Mouse (Mus musculus) heart, postnatal 0 days (tissue): ENCODE data around the gene Kctd11. TPM values are rescaled to one million over a fixed set of nuclear protein-coding genes. Genes with fewer than 3 reads are reported as not detected.
A peak's percentile ranks its signal among the peaks of the same experiment; 100 is the strongest.
"Not testable (repeated sequence)": the region's sequence is repeated elsewhere in the genome, so short reads cannot be mapped to it uniquely, and the experiment has no call there.

Experiments used
- ATAC-seq: fragments of 200-750 bp; cut with Nextera tagmentation; 2 replicates; pipeline ENCODE4 v1.8.0; 2017; ENCODE audit warnings: low read depth, moderate number of reproducible peaks, moderate library complexity; ENCODE audit not compliant: insufficient read depth
- DNase-seq: peaks from one replicate; pipeline ENCODE4 v3.0.0-alpha.2; 2016; ENCODE audit warnings: low spot score
- H3K27ac ChIP-seq: fragments of 300-500 bp; sonication (generic); 2 replicates; pipeline ENCODE4 v1.5.1; 2014; ENCODE audit warnings: low read depth, mild to moderate bottlenecking
- H3K27me3 ChIP-seq: fragments of 300-500 bp; sonication (generic); 2 replicates; pipeline ENCODE4 v1.6.1; 2014; ENCODE audit warnings: low read length, mixed read lengths; ENCODE audit not compliant: control insufficient read depth, insufficient read depth
- H3K36me3 ChIP-seq: fragments of 300-500 bp; sonication (generic); replicated peaks from 2 replicates; pipeline ENCODE4 v1.6.1; 2014; ENCODE audit warnings: low read length, mixed read lengths; ENCODE audit not compliant: control insufficient read depth, insufficient read depth
- H3K4me1 ChIP-seq: fragments of 300-500 bp; sonication (generic); 2 replicates; pipeline ENCODE4 v1.6.1; 2014; ENCODE audit warnings: antibody characterized with exemption; ENCODE audit not compliant: control insufficient read depth, insufficient read depth
- H3K4me2 ChIP-seq: fragments of 300-500 bp; sonication (generic); 2 replicates; pipeline ENCODE4 v1.6.1; 2014; ENCODE audit warnings: low read depth, mild to moderate bottlenecking, low read length, moderate library complexity
- H3K4me3 ChIP-seq: fragments of 300-500 bp; sonication (generic); 2 replicates; pipeline ENCODE4 v1.5.1; 2014; ENCODE audit warnings: low read depth, low read length
- H3K9ac ChIP-seq: fragments of 300-500 bp; sonication (generic); replicated peaks from 2 replicates; pipeline ENCODE4 v1.6.1; 2014; ENCODE audit warnings: low read depth, low read length, mixed read lengths
- H3K9me3 ChIP-seq: fragments of 300-500 bp; sonication (generic); replicated peaks from 2 replicates; pipeline ENCODE4 v1.6.1; 2016; ENCODE audit warnings: low read length; ENCODE audit not compliant: control insufficient read depth
- CTCF ChIP-seq: IDR thresholded peaks from 2 replicates; pipeline ENCODE4 v1.5.1; 2016; ENCODE audit warnings: antibody characterized with exemption, control low read depth, low read depth
- EP300 ChIP-seq: IDR thresholded peaks from 2 replicates; pipeline ENCODE4 v1.6.1; 2016; ENCODE audit warnings: antibody characterized with exemption, low read depth
- WGBS: fragments of 180-500 bp; shearing (Covaris S2); extraction: QIAGEN DNeasy Blood & Tissue Kit; methylation state at CpG from one replicate; pipeline ENCODE4 v1.1.7; 2014; 5-methylcytosine and 5-hydroxymethylcytosine counted together
- polyA plus RNA-seq: library from polyadenylated mRNA; unstranded; fragments of >200 nt; fragmentation: Nextera tagmentation; extraction: Ambion mirVana; gene quantifications from 2 replicates; pipeline ENCODE4 v1.2.1, GENCODE M21; 2015
- total RNA-seq: library from RNA; depleted of rRNA; stranded (reverse); fragments of >200 nt; gene quantifications from 2 replicates; pipeline ENCODE4 v1.2.3, GENCODE M21; 2014; ENCODE audit warnings: low replicate concordance

Gene Kctd11
- total and polyA plus RNA-seq, 2 experiments from 2014 or later = 2.3 to 9.4 TPM

GRCm38 (mm10) chr11:69864138-69864860 lies 16.9 kb downstream of the Kctd11 start:
- TF ChIP-seq EP300 (no peak), CTCF (no peak)
- WGBS = 38% methylated on average over 8 of the region's 8 CpGs
- Histone ChIP-seq H3K27me3 (peaks cover 1% of the 10 kb centered on the region; the same call in 1 of the 2 replicates), H3K36me3 (no peaks in the 10 kb centered on the region), H3K4me2 (no peak overlapping the region), H3K9ac (no peak overlapping the region), H3K4me3 (no peak overlapping the region), H3K9me3 (no peaks in the 10 kb centered on the region), H3K4me1 (no peaks in the 10 kb centered on the region), H3K27ac (no peak overlapping the region)
- DNase-seq = no peak
- no peak for ATAC-seq

GRCm38 (mm10) chr11:69863729-69864128 lies 17.5 kb downstream of the Kctd11 start:
- ATAC-seq, H3K27ac ChIP-seq, H3K9me3 ChIP-seq, H3K4me2 ChIP-seq, H3K4me3 ChIP-seq, H3K4me1 ChIP-seq, H3K27me3 ChIP-seq, H3K36me3 ChIP-seq, DNase-seq, H3K9ac ChIP-seq: not testable (repeated sequence)
- WGBS = 47% methylated on average over 3 of the region's 3 CpGs

- DNase-seq (no peak), ATAC-seq (no peak)
- H3K27me3 ChIP-seq = peaks cover 16% of the 10 kb centered on the region
- 30% methylated on average over 30 of the region's 30 CpGs for WGBS
- H3K4me1 ChIP-seq = no peaks in the 10 kb centered on the region
- no peak for TF ChIP-seq CTCF
- no peak for TF ChIP-seq EP300
- H3K36me3 ChIP-seq = no peaks in the 10 kb centered on the region
- H3K4me2 ChIP-seq = no peak within 1 kb of the TSS
- H3K9ac ChIP-seq = no peak within 1 kb of the TSS
- H3K27ac ChIP-seq = no peak within 1 kb of the TSS
- no peak within 1 kb of the TSS for H3K4me3 ChIP-seq
- H3K9me3 ChIP-seq = no peaks in the 10 kb centered on the region
These were observed 22.9 kb downstream of the Kctd11 start, which contains the start of gene Tnk1 for GRCm38 (mm10) chr11:69858113-69858998. Gene Tnk1 (minus strand): TSS chr11:69858730.

- peak; percentile 34; the same call in 1 of the 2 replicates for ATAC-seq
- H3K27ac ChIP-seq = no peak overlapping the region
- peaks cover 16% of the 10 kb centered on the region for H3K27me3 ChIP-seq
- H3K4me3 ChIP-seq = no peak overlapping the region
- no peak overlapping the region for H3K9ac ChIP-seq
- TF ChIP-seq EP300 (no peak), CTCF (peak; percentile 45)
- no peaks in the 10 kb centered on the region for H3K4me1 ChIP-seq
- peaks cover 19% of the 10 kb centered on the region for H3K36me3 ChIP-seq
- 17% methylated on average over 16 of the region's 16 CpGs for WGBS
- no peak overlapping the region for H3K4me2 ChIP-seq
- H3K9me3 ChIP-seq = no peaks in the 10 kb centered on the region
- DNase-seq = no peak
These were observed 25.9 kb downstream of the Kctd11 start for GRCm38 (mm10) chr11:69855347-69855746.

GRCm38 (mm10) chr11:69854680-69855079 lies 26.5 kb downstream of the Kctd11 start:
- Histone ChIP-seq H3K4me2 (no peak overlapping the region), H3K27ac (no peak overlapping the region), H3K9me3 (no peaks in the 10 kb centered on the region), H3K4me1 (no peaks in the 10 kb centered on the region), H3K4me3 (no peak overlapping the region), H3K9ac (no peak overlapping the region), H3K36me3 (peaks cover 26% of the 10 kb centered on the region), H3K27me3 (peaks cover 16% of the 10 kb centered on the region)
- DNase-seq (no peak), ATAC-seq (no peak)
- 67% methylated on average over 10 of the region's 10 CpGs for WGBS
- TF ChIP-seq CTCF = no peak
- no peak for TF ChIP-seq EP300
